Mouse (Mus musculus) lung, postnatal 0 days (tissue): ENCODE measurements at regions not wholly inside any gene's neighbourhood (a gene's known extent, or its start where the extent isn't known, plus 50 kb on each side); places are given as distances from the start of the nearest gene placed in this dataset.

Experiments used
- CTCF ChIP-seq: IDR thresholded peaks from 2 replicates; pipeline ENCODE4 v1.5.1; 2016; ENCODE audit warnings: antibody characterized with exemption, mild to moderate bottlenecking
- EP300 ChIP-seq: IDR thresholded peaks from 2 replicates; pipeline ENCODE4 v1.6.1; 2016; ENCODE audit warnings: antibody characterized with exemption, mild to moderate bottlenecking, control low read depth

DNA sequence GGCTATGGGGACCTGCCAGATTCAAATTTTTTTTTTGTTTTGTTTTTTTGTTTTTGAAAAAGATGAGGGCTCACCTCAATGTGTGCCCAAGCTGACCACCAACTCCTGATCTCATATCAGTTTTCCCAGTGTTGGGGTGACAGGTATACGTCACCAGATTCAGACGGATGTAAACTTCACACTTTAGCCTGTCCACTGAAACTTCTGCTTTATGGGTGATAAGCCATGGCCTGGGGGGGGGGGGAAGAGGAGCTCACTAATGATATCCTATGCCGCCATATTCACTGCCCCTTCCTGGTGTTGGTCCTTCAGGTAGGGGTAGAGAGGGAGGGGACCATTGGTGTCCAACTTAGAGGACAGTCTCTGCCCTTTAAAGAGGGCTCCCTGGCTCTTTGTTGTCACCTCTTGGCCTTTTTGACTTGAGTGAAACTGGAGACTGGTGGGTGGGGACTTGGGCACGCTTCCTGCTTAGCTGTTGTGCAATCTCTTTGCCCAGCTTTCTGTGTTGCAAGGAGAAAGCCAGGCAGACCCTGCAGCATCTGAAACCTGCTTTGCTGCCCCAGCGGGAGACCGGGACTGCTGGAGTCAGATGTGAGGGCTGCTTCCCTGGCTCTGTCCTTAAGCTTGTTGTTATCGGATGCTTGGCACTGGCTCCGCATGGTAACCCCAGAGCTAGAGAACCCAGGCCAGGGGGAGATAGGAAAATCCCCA, 125.8 kb downstream of the Irx5 start:
- no peak for TF ChIP-seq CTCF
- TF ChIP-seq EP300: no peak
